Mouse (Mus musculus) left cerebral cortex, adult 2 months (tissue): ENCODE measurements at regions not wholly inside any gene's neighbourhood (a gene's known extent, or its start where the extent isn't known, plus 50 kb on each side); places are given as distances from the start of the nearest gene placed in this dataset.
"Not testable (repeated sequence)": the region's sequence is repeated elsewhere in the genome, so short reads cannot be mapped to it uniquely, and the experiment has no call there.

Experiments
- DNase-seq, 2 experiments: peaks; one replicate each; pipeline ENCODE4 v3.0.0; 2021 to 2022; ENCODE audit warnings: low spot score in 2 of 2, mixed read lengths in 1 of 2; ENCODE audit errors: extremely low spot score in 1 of 2
- H3K27ac ChIP-seq: fragments of 200-600 bp; 2 replicates; pipeline ENCODE4 v1.8.1; 2022
- H3K4me3 ChIP-seq: fragments of 200-600 bp; 2 replicates; pipeline ENCODE4 v1.8.1; 2022
- CTCF ChIP-seq: fragments of 200-600 bp; IDR thresholded peaks from 2 replicates; pipeline ENCODE4 v1.8.1; 2022; ENCODE audit warnings: antibody characterized with exemption, mild to moderate bottlenecking, moderate library complexity
- intact Hi-C: fragments of 180-260 bp; cut with DNase I; formaldehyde crosslinking; loops from one replicate; pipeline ENCODE4 v1.15.1; 2025

DNA sequence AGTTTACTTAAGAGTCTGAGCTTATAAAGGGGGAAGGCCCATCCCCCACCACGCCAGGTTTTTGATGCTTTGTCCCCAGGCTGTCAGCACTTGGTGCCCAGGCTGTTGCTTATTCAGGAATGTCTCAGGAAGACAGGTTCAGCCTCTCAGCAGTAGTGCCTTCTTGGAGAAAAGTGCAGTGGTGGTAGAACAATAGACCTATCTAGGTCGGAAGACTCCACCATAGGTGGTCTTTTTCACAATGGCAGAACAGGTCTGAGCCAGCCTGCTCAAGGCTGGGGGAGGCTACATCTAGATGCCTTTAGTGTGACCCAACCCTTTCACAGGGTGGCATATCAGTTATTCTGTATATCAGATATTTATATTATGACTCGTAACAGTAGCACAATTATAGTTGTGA is 171.9 kb upstream of the Pum3 start:
- no peak for TF ChIP-seq CTCF
- Histone ChIP-seq H3K4me3 (no peak overlapping the region), H3K27ac (no peak overlapping the region)
- intact Hi-C loops: no loop called here
- DNase-seq: no peak

DNA sequence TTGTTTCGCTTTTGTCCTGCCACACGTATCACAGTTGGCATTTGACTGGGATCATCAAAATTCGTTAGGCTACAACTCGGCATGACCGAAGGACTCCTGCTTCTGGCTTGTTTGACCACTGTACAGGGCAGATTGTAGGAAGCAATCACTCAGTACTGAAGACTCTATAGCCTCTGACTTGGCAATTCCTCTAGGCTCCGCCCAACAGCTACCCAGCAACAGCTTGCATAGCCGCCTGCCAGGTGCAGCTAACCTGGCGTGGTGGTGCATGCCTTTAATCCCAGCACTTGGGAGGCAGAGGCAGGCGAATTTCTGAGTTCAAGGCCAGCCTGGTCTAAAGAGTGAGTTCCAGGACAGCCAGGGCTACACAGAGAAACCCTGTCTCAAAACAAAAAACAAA is 170.8 kb upstream of the Pum3 start:
- intact Hi-C loops, H3K27ac ChIP-seq, H3K4me3 ChIP-seq, DNase-seq: not testable (repeated sequence)

DNA sequence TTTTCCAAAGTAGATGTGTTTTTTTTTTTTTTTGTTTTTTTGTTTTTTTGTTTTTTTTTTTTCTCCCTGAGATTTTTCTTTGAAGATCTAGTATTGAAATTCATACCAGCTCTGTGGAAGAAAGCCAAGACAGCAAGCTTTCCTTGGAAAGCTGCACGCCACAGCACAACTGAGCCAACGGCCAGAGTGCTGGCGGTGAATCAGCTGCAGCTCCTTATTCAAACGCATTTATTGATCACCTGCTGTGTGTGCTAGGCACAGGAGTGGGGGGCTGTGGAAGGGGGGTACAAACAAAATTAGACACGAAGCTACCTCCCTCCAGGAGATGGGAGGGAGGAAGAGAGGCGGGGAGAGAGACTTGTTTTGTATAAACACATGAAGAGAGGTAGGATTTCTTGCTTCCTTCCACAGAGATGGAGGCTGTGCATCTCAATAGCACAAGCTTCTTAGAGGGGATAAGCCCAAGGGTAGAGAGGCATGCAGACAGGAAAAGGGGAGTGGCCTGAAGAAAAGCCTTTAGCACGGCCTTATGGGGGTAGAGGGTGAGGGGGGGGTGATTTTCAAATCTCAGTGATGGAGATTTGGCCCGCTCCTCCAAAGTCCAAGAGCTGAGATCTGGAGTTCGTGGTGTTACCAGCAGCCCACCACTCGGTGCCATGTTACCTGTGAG is 170.1 kb upstream of the Pum3 start:
- DNase-seq: peak; percentile 35 to 37
- TF ChIP-seq CTCF: no peak
- Histone ChIP-seq H3K4me3 (no peak overlapping the region), H3K27ac (no peak overlapping the region)
- intact Hi-C loops: no loop called here

DNA sequence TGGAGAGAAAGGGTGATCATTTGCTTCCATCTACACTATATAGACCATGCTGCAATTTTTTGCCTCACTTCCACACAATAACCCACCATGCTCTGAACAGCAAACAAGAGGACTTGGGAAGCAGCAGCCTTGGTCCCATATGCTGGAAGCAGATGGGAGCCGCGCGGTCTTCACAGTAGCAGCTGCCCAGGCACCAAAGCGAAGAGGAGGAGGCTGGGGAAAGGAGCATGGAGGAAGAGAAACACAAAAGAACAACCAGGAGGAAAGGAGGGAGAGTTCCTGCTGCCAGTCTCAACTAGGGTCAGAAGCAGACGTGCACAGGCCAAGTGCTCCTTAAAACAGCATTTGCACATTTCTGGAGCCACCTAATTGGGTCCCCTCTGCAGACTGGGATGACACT is 168.7 kb upstream of the Pum3 start:
- intact Hi-C loops: no loop called here
- TF ChIP-seq CTCF: no peak
- DNase-seq: no peak
- H3K4me3 ChIP-seq: no peak overlapping the region
- no peak overlapping the region for H3K27ac ChIP-seq

DNA sequence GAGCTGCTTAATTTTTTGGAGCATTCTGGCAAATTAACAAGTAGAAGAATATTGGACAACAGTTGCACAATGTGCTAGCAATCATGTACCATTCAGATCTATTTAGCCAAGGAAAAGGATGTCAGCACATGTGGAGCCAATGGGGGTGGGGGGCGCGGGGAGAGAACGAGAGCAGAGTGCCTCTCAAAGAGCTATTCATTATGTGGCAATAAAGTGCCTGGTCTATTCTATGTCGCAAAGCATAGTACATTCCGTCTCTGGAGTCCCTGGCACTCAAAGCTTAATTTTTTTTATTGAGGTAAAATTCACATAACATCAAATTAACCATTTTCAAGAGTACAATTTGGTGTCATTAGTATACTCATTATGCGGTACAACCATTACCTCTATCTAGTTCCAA is 155.9 kb upstream of the Pum3 start:
- no peak for DNase-seq
- intact Hi-C loops: no loop called here
- Histone ChIP-seq H3K4me3 (no peak overlapping the region), H3K27ac (no peak overlapping the region)
- no peak for TF ChIP-seq CTCF

DNA sequence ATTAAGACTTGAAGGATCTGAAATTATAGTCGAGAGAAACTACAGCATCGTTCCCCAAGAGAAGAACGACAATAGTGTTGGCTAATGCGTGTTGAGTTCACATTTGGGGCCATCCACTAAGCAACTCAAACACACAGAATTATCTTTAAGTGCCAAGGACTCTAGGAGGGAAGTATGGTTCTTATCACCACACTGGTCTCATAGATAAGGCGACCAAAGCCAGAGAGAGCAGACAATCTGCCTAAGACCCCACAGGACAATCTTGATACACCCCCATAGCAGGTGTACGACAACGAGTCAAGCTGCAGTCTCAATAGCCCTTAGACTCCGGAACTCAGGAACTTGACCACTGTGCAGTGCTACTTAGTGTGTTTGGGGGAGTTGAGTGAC is 152.5 kb upstream of the Pum3 start:
- Histone ChIP-seq H3K4me3 (no peak overlapping the region), H3K27ac (no peak overlapping the region)
- intact Hi-C loops: no loop called here
- DNase-seq: no peak
- no peak for TF ChIP-seq CTCF

DNA sequence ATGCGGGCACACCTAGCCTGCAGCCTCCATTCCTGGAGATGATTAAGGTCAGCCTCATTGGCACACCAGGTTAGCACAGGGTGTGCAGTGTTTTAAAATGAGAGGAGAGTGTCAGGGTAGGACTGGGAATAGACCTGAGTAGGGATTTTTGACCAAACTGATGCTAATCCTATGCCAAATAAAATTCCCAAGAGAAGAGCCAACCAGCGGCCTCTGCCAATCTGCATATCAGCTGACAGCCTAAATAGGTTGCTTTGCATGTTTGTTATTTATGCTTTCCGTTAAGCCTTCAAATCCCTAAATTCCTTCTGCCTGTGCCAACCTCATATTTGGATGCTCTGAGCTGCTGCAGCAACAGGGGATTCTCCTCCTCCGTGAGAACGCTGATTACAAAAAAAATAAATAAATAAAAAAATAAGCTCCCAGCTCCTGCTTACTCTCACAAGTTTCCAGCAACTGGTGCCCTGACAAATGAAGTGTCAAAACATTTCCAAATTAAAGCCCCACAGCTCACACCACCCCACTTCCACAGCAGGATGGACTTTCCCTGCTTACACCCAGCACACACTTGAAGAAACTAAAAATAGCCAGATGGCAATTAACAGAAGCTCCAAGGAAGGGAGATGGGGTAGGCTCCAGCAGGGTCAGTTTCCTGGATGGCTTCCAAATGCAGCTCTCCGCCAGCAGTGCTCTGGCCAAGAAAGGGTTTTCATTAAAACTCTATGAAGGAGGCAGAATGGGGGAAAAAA is 151.9 kb upstream of the Pum3 start:
- intact Hi-C loops: no loop called here
- H3K27ac ChIP-seq: no peak overlapping the region
- no peak overlapping the region for H3K4me3 ChIP-seq
- TF ChIP-seq CTCF: no peak
- DNase-seq: no peak

DNA sequence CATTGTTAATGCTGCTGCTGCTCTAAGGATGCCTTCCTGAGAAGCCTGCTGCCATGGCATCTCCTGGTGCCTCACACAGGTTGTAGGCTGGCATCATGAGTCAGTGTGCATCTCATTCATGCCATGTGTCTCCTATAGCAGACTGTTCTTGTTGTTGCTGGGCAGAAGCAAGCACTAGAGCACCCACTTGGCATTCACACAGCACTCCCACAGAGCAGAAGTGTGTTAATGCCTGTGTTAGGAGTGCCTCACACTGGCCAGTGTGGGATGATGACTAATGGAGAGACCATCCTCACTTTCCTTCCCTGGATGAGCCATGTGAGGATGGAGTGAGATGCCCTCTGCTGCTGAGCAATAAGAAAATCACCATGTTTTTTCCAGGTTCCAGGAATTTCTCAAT is 146.9 kb upstream of the Pum3 start:
- Histone ChIP-seq H3K4me3 (no peak overlapping the region), H3K27ac (no peak overlapping the region)
- TF ChIP-seq CTCF: peak; percentile 44
- DNase-seq: peak; percentile 20 to 39
- intact Hi-C loops: loop anchor here (2.0 to 10.0 kb wide), 3 partner anchors 114 to 1188 kb away; no protein-coding TSS in a partner anchor

DNA sequence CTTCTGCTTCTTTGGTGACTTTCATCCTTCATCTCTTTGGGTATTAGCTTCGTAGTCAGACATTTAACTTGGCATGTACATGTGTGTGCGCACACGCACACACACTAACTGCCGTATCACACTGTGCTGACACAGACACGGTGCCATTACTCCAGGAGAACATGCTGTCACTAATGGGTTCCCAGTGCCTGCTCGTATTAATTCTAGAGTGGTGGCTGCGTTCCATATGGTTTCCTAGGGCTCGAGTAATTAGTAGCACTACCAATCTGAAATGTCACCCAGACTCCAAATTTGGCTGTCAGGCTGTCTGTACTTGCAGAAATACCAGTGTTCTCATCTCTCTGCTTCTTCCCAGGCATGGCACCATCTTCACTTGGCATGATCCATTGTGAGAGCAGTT is 137.3 kb upstream of the Pum3 start:
- H3K4me3 ChIP-seq: no peak overlapping the region
- no peak overlapping the region for H3K27ac ChIP-seq
- DNase-seq: no peak
- no peak for TF ChIP-seq CTCF
- intact Hi-C loops: no loop called here

DNA sequence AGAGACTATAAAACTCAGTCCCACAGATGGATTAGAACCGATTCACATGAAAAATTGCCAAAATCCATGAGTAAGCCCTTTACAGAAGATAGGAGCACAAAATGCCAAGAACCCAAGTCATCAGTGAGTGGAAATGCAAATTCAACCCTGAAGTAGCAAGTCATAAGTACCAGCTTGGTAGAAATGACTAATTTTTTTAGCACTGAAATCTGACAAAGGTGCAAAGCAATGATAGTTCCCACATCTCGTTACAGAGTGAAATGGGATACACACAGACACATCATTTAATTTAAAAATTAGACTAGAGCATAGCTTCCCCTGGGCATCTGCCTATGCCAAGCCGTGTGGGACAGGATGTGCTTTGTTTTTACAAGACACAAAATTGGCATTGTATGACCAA is 136.4 kb upstream of the Pum3 start:
- intact Hi-C loops: no loop called here
- DNase-seq: no peak
- no peak for TF ChIP-seq CTCF

DNA sequence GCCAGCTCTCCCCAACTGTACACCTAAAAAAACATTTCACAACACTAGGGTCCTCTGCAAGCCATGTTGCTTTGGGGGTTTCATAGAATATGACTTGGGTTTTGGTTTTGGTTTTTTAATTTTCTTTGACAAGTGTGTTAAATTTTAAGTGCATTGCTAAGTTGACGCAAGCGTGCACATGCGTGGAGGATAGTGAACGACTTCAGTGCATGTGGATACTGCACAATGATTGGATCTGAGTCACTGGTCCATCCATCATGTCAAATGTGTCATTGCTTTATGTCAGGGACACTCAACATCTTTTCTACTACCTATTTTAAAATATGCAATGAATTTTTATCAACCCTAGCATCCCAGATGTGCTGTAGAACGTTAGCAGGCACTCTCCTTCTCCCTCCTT is 134.5 kb upstream of the Pum3 start:
- H3K27ac ChIP-seq: no peak overlapping the region
- DNase-seq: no peak
- intact Hi-C loops: no loop called here
- no peak for TF ChIP-seq CTCF
- H3K4me3 ChIP-seq: no peak overlapping the region

More for the DNA sequence above, 136.4 kb upstream of the Pum3 start:
- Histone ChIP-seq H3K27ac (no peak overlapping the region), H3K4me3 (no peak overlapping the region)

DNA sequence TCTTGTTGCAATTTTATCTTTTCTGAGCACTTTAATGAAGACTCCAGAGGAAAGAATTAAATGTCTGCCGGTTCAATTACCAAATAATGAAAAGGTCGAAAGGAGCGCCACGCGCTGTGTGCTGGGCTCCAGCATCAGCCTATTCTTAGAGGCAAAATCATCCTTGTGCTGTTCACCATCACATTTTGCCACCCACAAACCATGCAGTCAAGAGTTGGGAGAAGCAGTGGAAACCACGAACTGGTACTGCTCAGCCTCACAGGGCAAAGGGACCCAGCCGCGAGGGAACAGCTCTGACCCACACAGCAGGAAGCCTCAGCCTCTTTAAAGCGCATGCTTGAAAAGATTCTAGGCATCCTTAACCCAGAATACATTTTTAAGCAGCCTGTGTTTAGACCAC is 134.0 kb upstream of the Pum3 start:
- no peak for DNase-seq
- intact Hi-C loops: no loop called here
- Histone ChIP-seq H3K27ac (no peak overlapping the region), H3K4me3 (no peak overlapping the region)
- no peak for TF ChIP-seq CTCF

DNA sequence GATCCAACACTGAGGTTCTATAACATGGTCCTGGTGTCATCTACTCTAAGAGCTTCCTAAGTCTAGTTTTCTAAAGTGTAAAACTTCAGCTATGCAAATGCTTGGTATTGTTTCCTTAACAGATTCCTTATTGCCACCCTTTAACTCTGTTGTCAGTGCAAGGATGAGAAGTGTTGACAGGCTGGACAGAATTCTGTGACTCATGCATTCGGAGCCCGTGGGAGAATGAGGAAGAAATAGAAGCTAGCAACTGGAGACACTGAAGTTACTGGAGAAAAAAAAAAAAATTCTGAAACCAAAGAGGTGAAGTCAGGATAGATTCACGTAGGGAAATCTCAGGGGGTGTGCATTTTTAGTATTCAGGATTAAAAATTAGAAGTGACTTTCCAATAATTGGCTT is 128.6 kb upstream of the Pum3 start:
- no peak for TF ChIP-seq CTCF
- no peak overlapping the region; the same call in 1 of the 2 replicates for H3K27ac ChIP-seq
- DNase-seq: peak in 1 of 2 experiments; percentile 40
- no peak overlapping the region for H3K4me3 ChIP-seq
- intact Hi-C loops: loop anchor here (1.0 to 5.0 kb wide), 3 partner anchors 96 to 445 kb away; no protein-coding TSS in a partner anchor
